Mouse (Mus musculus) embryonic facial prominence, embryonic 12.5 days (tissue): ENCODE measurements around the gene Tmem196. TPM values are rescaled to one million over a fixed set of nuclear protein-coding genes. Genes with fewer than 3 reads are reported as not detected.
A peak's percentile ranks its signal among the peaks of the same experiment; 100 is the strongest.
"Not testable (repeated sequence)": the region's sequence is repeated elsewhere in the genome, so short reads cannot be mapped to it uniquely, and the experiment has no call there.

Source experiments
- ATAC-seq: fragments of 200-750 bp; cut with Nextera tagmentation; 2 replicates; pipeline ENCODE4 v1.8.0; 2017; ENCODE audit not compliant: insufficient number of reproducible peaks, insufficient read depth, low FRiP score, low TSS enrichment
- H3K27ac ChIP-seq: fragments of 300-500 bp; sonication (generic); 2 replicates; pipeline ENCODE4 v1.5.1; 2016; ENCODE audit warnings: mild to moderate bottlenecking
- H3K27me3 ChIP-seq: fragments of 300-500 bp; sonication (generic); 2 replicates; pipeline ENCODE4 v1.6.1; 2016; ENCODE audit warnings: mild to moderate bottlenecking, moderate library complexity
- H3K36me3 ChIP-seq: fragments of 300-500 bp; sonication (generic); 2 replicates; pipeline ENCODE4 v1.6.1; 2016; ENCODE audit warnings: mild to moderate bottlenecking
- H3K4me1 ChIP-seq: fragments of 300-500 bp; sonication (generic); 2 replicates; pipeline ENCODE4 v1.6.1; 2016
- H3K4me2 ChIP-seq: fragments of 300-500 bp; sonication (generic); replicated peaks from 2 replicates; pipeline ENCODE4 v1.6.1; 2016; ENCODE audit warnings: mild to moderate bottlenecking, moderate library complexity
- H3K4me3 ChIP-seq: fragments of 300-500 bp; sonication (generic); 2 replicates; pipeline ENCODE4 v1.5.1; 2016; ENCODE audit warnings: mild to moderate bottlenecking
- H3K9ac ChIP-seq: fragments of 300-500 bp; sonication (generic); 2 replicates; pipeline ENCODE4 v1.6.1; 2016; ENCODE audit warnings: mild to moderate bottlenecking, moderate library complexity
- H3K9me3 ChIP-seq: fragments of 300-500 bp; sonication (generic); 2 replicates; pipeline ENCODE4 v1.6.1; 2016; ENCODE audit warnings: mild to moderate bottlenecking, moderate library complexity
- WGBS: fragments of 180-500 bp; shearing (Covaris S2); methylation state at CpG from one replicate; pipeline ENCODE4 v1.1.7; 2016; 5-methylcytosine and 5-hydroxymethylcytosine counted together
- polyA plus RNA-seq: library from polyadenylated mRNA; unstranded; fragments of >200 nt; fragmentation: Nextera tagmentation; extraction: Ambion mirVana; gene quantifications from 2 replicates; pipeline ENCODE4 v1.2.1, GENCODE M21; 2016

Tmem196 gene
- polyA plus RNA-seq, result 1.1 TPM in 2 replicates

DNA sequence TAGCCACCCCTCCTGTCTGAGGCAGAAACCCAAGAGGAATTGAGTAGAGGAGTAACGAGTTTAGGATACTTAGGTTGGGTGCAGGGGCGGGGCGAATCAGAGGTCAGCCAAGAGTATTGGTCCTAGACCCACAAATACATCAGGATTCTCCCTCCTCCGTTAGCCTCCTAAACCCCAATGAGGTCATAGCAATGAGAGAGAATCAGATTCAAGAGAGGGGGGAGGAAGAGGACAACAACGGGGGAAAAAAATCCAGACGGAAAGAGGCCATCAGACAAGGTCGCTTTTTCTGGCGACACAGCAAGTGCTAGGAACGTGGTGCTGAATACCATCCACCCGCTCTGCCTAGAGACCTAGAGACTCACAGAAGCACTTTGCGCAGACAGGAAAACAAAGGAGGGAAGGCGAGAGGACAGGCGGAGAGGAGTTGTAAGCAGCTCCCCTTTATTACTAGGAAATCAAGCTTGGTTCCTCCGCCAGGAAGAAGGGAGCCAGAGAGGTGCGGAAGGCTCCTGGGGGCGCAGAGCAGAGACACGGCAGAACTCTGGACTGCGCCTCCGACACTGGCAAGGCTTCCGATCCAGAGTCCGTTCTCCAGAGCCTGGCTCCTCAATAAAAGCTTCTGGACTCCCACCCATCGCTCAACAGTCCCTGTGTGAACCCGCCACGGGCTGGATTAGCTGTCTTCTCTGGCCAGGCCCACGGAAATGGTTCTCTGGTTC lies at the start of gene Tmem196:
Tmem196 (plus strand) TSS at position 234 of the 722 bp plus-strand sequence.
- peak within 1 kb of the TSS; percentile 42 for H3K4me3 ChIP-seq
- peak within 1 kb of the TSS; percentile 68 for H3K4me2 ChIP-seq
- no peaks in the 10 kb centered on the region for H3K4me1 ChIP-seq
- H3K27ac ChIP-seq, result no peak within 1 kb of the TSS
- no peaks in the 10 kb centered on the region for H3K9me3 ChIP-seq
- H3K27me3 ChIP-seq, result peaks cover 3% of the 10 kb centered on the region; the same call in 1 of the 2 replicates
- ATAC-seq, result peak; percentile 52
- no peaks in the 10 kb centered on the region for H3K36me3 ChIP-seq
- 2% methylated on average over 25 of the region's 25 CpGs for WGBS
- peak within 1 kb of the TSS; percentile 41 for H3K9ac ChIP-seq

DNA sequence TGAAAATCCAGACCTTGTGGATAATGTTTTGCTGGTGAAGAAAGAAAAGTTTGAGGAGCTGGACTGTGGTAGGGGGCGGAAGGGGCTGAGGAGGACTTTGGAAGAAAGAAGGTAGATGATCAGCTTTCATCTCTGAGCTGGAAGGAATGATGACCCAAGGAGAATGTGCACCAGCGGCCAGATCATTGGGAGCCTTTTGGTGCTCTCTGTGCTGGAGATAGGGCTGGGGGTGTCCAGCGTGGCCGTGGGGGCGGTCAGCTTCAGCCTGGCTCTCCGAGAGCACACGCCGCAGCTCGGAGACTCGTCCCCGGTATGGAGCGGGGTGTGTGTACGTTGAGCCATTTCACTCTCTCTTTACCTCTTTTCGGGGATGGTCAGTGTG lies 680 bp downstream of the Tmem196 start:
- no peak overlapping the region for H3K27ac ChIP-seq
- WGBS, result 1% methylated on average over 14 of the region's 14 CpGs
- peaks cover 3% of the 10 kb centered on the region; the same call in 1 of the 2 replicates for H3K27me3 ChIP-seq

DNA sequence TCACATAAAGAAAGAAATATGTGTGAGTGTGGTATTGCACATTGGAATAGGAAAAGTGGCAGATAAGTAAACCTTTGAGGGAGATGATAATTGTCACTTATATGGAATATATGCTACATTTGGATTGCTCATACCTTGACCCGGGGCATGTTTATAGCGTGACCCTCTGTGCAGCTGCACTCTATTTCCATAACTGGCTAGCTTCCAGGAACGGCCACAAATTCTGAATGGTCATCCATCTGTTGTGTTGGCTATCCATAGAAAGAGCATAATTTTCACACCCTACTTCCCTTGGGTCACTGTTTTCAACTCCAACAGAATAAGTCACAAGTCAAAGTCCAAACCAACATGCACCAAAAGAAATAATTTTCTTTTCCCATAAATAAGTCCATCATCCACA lies 11.4 kb downstream of the Tmem196 start:
- Histone ChIP-seq H3K9me3 (no peaks in the 10 kb centered on the region), H3K36me3 (no peaks in the 10 kb centered on the region), H3K27me3 (no peaks in the 10 kb centered on the region), H3K4me2 (no peak overlapping the region), H3K4me1 (no peaks in the 10 kb centered on the region), H3K27ac (no peak overlapping the region), H3K9ac (no peak overlapping the region), H3K4me3 (no peak overlapping the region)
- ATAC-seq, result no peak
- 81% methylated on average over 3 of the region's 3 CpGs for WGBS

More for the DNA sequence above, 680 bp downstream of the Tmem196 start:
- no peaks in the 10 kb centered on the region for H3K4me1 ChIP-seq
- no peaks in the 10 kb centered on the region for H3K9me3 ChIP-seq
- peak overlapping the region; percentile 41 for H3K9ac ChIP-seq
- no peaks in the 10 kb centered on the region for H3K36me3 ChIP-seq
- peak overlapping the region; percentile 68 for H3K4me2 ChIP-seq
- ATAC-seq, result peak; percentile 79; the same call in 1 of the 2 replicates
- peak overlapping the region; percentile 42 for H3K4me3 ChIP-seq

DNA sequence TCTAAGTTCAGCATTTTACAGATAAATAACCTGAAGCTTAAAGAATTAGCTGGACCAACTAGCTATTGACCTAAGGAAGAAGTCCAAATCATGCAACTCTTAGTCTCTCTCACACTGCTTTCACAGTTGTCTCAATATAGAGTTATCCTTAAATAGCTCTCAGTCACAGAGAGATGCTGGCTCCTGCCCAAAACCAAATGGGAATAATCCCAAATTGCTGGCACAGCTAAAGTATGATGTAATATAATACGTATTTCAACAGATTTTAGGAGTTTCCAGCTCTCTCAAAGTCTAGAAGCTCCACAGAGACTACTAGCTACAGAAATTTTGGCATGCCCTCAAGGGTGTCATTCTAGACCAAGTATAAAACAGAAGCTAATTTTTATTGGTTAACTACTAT lies 15.1 kb downstream of the Tmem196 start:
- Histone ChIP-seq H3K4me2 (no peak overlapping the region), H3K4me1 (no peaks in the 10 kb centered on the region), H3K9ac (no peak overlapping the region), H3K36me3 (no peaks in the 10 kb centered on the region), H3K27me3 (no peaks in the 10 kb centered on the region), H3K9me3 (no peaks in the 10 kb centered on the region), H3K27ac (no peak overlapping the region), H3K4me3 (no peak overlapping the region)
- no peak for ATAC-seq
- 51% methylated on average over 1 of the region's 1 CpGs for WGBS

DNA sequence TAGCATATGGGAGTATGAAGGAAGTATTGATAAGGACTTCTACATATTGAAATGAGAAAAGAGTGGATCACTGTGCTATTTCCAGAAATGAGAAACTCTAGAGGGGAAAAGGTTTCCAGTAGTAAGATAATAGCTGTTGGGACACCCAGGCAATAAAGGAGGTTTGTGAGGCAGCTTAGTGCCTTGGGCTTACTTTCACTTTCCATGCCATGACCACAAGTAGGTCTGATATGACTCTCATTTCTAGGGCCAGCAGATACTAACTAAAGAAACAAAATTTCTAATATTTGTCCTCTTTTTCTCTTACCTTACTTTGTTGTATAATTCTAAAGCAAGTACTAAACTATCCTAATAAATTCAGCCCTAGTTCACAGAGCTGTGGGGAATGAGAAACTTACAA lies 19.8 kb downstream of the Tmem196 start:
- Histone ChIP-seq H3K4me3 (no peak overlapping the region), H3K9ac (no peak overlapping the region), H3K4me1 (no peaks in the 10 kb centered on the region), H3K4me2 (no peak overlapping the region), H3K27me3 (no peaks in the 10 kb centered on the region), H3K9me3 (no peaks in the 10 kb centered on the region), H3K36me3 (no peaks in the 10 kb centered on the region), H3K27ac (no peak overlapping the region)
- ATAC-seq, result no peak

DNA sequence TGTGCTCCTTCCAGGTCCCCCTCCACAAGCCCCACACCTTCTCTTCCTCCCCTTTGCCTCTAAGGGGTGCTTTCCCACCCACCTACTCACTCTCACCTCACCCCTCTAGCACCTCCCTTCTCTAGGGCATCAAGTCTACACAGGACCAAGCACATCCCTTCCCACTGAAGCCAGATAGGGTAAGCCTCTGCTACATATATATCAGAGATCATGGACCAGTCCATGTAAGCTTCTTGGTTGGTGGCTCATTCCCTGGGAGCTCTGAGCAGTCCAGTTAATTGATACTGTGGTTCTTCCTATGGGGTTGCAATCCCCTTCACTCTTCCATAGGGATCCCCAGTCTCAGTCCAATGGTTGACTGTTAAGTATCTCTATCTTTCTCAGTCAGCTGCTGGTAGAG lies 24.4 kb downstream of the Tmem196 start:
- no peaks in the 10 kb centered on the region for H3K9me3 ChIP-seq
- H3K4me1 ChIP-seq, result no peaks in the 10 kb centered on the region
- no peak overlapping the region for H3K27ac ChIP-seq
- no peak overlapping the region for H3K9ac ChIP-seq
- H3K27me3 ChIP-seq, result no peaks in the 10 kb centered on the region
- ATAC-seq, result no peak
- H3K4me3 ChIP-seq, result no peak overlapping the region
- no peaks in the 10 kb centered on the region for H3K36me3 ChIP-seq
- no peak overlapping the region for H3K4me2 ChIP-seq

DNA sequence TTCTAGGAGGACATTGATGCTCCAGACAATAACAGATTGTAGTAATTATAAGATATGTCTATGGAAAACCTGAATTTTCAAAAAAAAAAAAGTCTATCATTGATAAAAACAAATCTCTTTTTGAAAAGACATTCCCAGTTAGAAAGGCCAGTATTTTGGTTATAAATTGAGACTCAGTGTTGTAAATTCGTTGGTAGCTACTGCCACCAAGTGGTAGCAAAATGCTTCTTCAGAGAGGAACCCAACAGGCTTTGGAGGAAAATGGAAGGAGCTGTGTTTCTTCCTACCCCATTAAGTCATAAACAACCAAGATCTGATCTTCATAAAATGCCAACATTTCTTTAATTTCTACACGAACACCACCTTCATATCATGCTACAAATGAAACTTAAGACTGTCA lies 36.1 kb downstream of the Tmem196 start:
- no peak overlapping the region for H3K4me2 ChIP-seq
- H3K27ac ChIP-seq, result no peak overlapping the region
- H3K9ac ChIP-seq, result no peak overlapping the region
- H3K27me3 ChIP-seq, result no peaks in the 10 kb centered on the region
- H3K9me3 ChIP-seq, result no peaks in the 10 kb centered on the region
- H3K4me3 ChIP-seq, result no peak overlapping the region
- WGBS, result 0% methylated on average over 2 of the region's 2 CpGs
- no peak for ATAC-seq
- no peaks in the 10 kb centered on the region for H3K4me1 ChIP-seq
- H3K36me3 ChIP-seq, result no peaks in the 10 kb centered on the region

DNA sequence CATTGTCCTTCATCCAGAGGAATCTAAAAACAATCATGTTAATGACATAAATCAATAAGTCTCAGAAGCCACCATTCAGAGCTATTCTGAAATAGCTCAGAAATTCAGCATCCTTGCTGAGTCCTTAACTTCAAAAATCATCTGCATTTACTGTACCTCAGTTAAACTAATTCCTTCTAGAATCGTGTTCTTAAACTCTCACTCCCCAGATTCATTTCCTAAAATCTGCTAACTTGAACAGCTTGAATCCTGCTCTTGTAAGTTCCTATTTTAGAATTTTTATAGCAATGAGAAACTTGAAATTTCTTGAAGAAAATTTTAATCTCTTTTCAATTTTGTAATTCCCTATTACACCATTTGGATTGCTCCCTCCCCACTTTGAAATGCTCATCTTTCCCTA lies 52.6 kb downstream of the Tmem196 start:
- Histone ChIP-seq H3K4me3 (no peak overlapping the region), H3K27ac (no peak overlapping the region), H3K9me3 (no peaks in the 10 kb centered on the region), H3K4me2 (no peak overlapping the region), H3K36me3 (no peaks in the 10 kb centered on the region), H3K9ac (no peak overlapping the region), H3K4me1 (no peaks in the 10 kb centered on the region), H3K27me3 (no peaks in the 10 kb centered on the region)
- 81% methylated on average over 1 of the region's 1 CpGs for WGBS
- ATAC-seq, result no peak

DNA sequence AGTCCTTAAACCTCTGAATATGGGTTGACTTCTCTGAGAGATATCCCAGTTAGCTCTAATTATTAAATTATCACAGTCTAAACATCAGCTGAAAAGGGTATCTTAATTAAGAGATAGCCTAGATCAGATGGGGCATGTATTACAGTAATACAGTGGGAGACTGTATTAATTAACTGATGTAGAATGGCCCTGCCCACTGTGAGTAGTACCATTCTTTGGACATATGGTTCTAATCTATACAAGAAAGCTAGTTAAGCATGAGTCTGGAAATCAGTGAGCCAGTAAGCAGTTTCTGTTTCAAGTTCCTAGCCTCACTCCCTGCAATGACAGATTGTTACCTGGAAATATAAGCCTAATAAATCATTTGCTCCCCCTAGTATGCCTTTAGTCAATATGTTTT lies 58.7 kb downstream of the Tmem196 start:
- ATAC-seq, result no peak
- no peak overlapping the region for H3K4me2 ChIP-seq
- no peaks in the 10 kb centered on the region for H3K9me3 ChIP-seq
- no peak overlapping the region for H3K4me3 ChIP-seq
- H3K9ac ChIP-seq, result no peak overlapping the region
- H3K27ac ChIP-seq, result no peak overlapping the region
- H3K36me3 ChIP-seq, result no peaks in the 10 kb centered on the region
- no peaks in the 10 kb centered on the region for H3K27me3 ChIP-seq
- no peaks in the 10 kb centered on the region for H3K4me1 ChIP-seq

DNA sequence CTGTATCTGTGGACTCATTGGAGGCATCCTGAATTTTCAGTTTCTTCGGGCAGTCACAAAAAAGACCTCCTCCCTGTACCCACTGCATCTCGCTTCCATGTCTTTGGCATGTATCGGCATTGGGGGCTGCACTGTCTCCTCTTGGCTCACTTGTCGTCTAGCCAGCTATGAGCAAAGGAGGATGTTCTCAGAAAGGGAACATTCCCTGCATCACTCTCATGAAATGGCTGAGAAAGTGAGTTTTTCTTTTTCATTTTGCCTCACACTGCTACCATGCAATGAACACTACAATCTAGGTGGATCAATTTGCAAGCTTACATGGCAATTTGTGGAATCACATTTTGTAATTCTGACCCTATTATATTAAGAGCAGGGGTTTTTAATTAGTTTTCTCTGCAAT lies 69.1 kb downstream of the Tmem196 start:
- Histone ChIP-seq H3K9ac (no peak overlapping the region), H3K36me3 (no peaks in the 10 kb centered on the region), H3K27me3 (no peaks in the 10 kb centered on the region), H3K4me3 (no peak overlapping the region), H3K4me2 (no peak overlapping the region), H3K27ac (no peak overlapping the region), H3K4me1 (no peaks in the 10 kb centered on the region), H3K9me3 (no peaks in the 10 kb centered on the region)
- ATAC-seq, result 0 out of 2 replicates have a peak, but pooled peaks have one; percentile 22
- WGBS, result 80% methylated on average over 4 of the region's 4 CpGs

DNA sequence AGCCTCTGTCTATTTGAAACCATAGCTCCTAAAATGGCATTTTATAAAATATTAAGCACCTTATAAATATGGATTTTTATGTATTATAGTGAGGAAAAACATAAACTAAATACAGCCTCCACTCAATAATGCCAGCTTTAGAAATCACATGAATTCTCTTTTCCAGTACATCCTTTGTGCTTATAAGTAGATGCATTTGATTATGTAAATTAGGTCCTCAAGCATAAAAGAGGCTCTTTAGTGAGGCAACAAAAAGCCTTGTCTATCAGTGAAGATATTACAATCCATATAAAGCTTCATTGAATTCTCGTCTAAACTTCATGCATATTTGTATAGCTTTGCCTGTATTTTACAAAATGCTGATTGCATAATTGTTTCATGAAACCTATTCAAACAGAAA lies 69.6 kb downstream of the Tmem196 start:
- Histone ChIP-seq H3K9me3 (no peaks in the 10 kb centered on the region), H3K36me3 (no peaks in the 10 kb centered on the region), H3K27me3 (no peaks in the 10 kb centered on the region), H3K4me2 (no peak overlapping the region), H3K4me1 (no peaks in the 10 kb centered on the region), H3K9ac (no peak overlapping the region), H3K4me3 (no peak overlapping the region), H3K27ac (no peak overlapping the region)
- WGBS, result 55% methylated on average over 1 of the region's 1 CpGs
- ATAC-seq, result no peak

DNA sequence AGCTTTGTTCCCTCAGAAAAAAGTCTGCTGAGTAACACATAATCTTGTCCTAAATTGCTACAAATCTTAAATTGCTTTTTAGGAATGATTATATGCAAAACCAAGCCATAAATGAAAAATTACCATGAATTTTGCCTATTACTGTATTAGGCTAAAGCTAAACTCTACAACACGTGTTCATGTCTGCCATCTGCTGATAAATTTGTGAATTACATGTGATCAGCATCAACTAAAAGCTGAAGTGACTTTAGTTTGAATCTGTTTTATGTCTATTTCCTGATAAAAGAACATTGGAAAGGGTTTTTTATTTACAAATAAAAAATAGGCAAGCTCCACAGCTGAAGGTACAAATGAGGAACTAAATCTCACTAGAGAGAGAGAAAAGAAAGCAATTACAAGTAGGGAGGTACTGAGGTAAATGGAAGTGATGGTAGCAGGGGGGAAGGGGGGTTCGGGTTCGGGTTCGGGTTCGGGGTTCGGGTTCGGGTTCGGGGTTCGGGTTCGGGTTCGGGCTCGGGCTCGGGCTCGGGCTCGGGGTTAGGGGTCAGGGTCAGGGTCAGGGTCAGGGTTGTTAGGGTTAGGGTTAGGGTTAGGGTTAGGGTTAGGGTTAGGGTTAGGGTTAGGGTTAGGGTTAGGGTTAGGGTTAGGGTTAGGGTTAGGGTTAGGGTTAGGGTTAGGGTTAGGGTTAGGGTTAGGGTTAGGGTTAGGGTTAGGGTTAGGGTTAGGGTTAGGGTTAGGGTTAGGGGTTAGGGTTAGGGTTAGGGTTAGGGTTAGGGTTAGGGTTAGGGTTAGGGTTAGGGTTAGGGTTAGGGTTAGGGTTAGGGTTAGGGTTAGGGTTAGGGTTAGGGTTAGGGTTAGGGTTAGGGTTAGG lies 82.7 kb downstream of the Tmem196 start:
- H3K27ac ChIP-seq, H3K36me3 ChIP-seq, H3K4me2 ChIP-seq, H3K9me3 ChIP-seq, H3K4me3 ChIP-seq, H3K4me1 ChIP-seq, H3K9ac ChIP-seq, ATAC-seq, H3K27me3 ChIP-seq: not testable (repeated sequence)
- 82% methylated on average over 15 of the region's 15 CpGs for WGBS
